Mouse (Mus musculus) CH12.LX (cell line): ENCODE results near the gene Prkn. TPM values are rescaled to one million over a fixed set of nuclear protein-coding genes. Genes with fewer than 3 reads are reported as not detected.

Experiments
- DNase-seq: peaks from one replicate; pipeline ENCODE4 v3.0.0-alpha.2; 2013; ENCODE audit errors: extremely low read depth
- H3K27ac ChIP-seq: 2 replicates; pipeline ENCODE4 v1.5.1; 2012; ENCODE audit warnings: low read depth, mild to moderate bottlenecking, control low read depth, moderate library complexity; ENCODE audit not compliant: insufficient read depth
- H3K27me3 ChIP-seq: replicated peaks from 2 replicates; pipeline ENCODE3; 2012; ENCODE audit warnings: inconsistent platforms
- H3K36me3 ChIP-seq, 2 experiments: replicated peaks in 1 of 2; 2 replicates each; pipeline versions ENCODE3 to v1.6.1; 2012; ENCODE audit warnings: inconsistent platforms in 1 of 2, low read length in 1 of 2, mild to moderate bottlenecking in 1 of 2, mixed read lengths in 1 of 2, moderate library complexity in 1 of 2; ENCODE audit not compliant: control insufficient read depth in 1 of 2, insufficient read depth in 1 of 2
- H3K4me1 ChIP-seq, 2 experiments: 2 replicates each; pipeline ENCODE4 v1.6.1; 2012; ENCODE audit warnings: inconsistent platforms in 1 of 2, moderate library complexity in 1 of 2; ENCODE audit not compliant: insufficient read depth in 2 of 2, control insufficient read depth in 1 of 2
- H3K4me2 ChIP-seq: 2 replicates; pipeline ENCODE4 v1.6.1; 2012; ENCODE audit warnings: low read depth, mild to moderate bottlenecking, control low read depth; ENCODE audit not compliant: poor library complexity, insufficient read depth, severe bottlenecking
- H3K4me3 ChIP-seq, 3 experiments: fragments of 150-350 bp in 1 of 3; sonication (generic) in 1 of 3; replicated peaks in 1 of 3; 2 replicates each; pipeline versions ENCODE3 to v1.5.1; 2011 to 2012; ENCODE audit warnings: low read depth in 2 of 3, low read length in 2 of 3, mild to moderate bottlenecking in 2 of 3, moderate library complexity in 2 of 3, control low read depth in 1 of 3, improper control_type of control experiment in 1 of 3, inconsistent platforms in 1 of 3, mixed read lengths in 1 of 3; ENCODE audit not compliant: poor library complexity in 1 of 3
- H3K79me2 ChIP-seq: replicated peaks from 2 replicates; pipeline ENCODE4 v1.6.1; 2012; ENCODE audit warnings: mild to moderate bottlenecking, moderate library complexity; ENCODE audit not compliant: control insufficient read depth, poor library complexity, insufficient read depth, severe bottlenecking; ENCODE audit errors: extremely low read depth
- H3K9ac ChIP-seq: 2 replicates; pipeline ENCODE4 v1.6.1; 2012; ENCODE audit warnings: low read depth, mild to moderate bottlenecking, control low read depth, moderate library complexity; ENCODE audit not compliant: insufficient read depth
- H3K9me3 ChIP-seq: replicated peaks from 2 replicates; pipeline ENCODE3; 2012; ENCODE audit warnings: low read length, inconsistent platforms, mixed read lengths
- E2F4 ChIP-seq: IDR thresholded peaks from 2 replicates; pipeline ENCODE4 v1.6.1; 2011; ENCODE audit warnings: low read depth, low read length, improper control_type of control experiment; ENCODE audit not compliant: insufficient replicate concordance
- ELF1 ChIP-seq: IDR thresholded peaks from 2 replicates; pipeline ENCODE4 v1.6.1; 2014; ENCODE audit warnings: low read depth, mild to moderate bottlenecking, inconsistent platforms, low read length, improper control_type of control experiment
- HCFC1 ChIP-seq: IDR thresholded peaks from 2 replicates; pipeline ENCODE4 v1.6.1; 2012; ENCODE audit warnings: low read depth, mild to moderate bottlenecking, inconsistent platforms, low read length, improper control_type of control experiment
- IRF4 ChIP-seq: IDR thresholded peaks from 2 replicates; pipeline ENCODE4 v1.6.1; 2014; ENCODE audit warnings: low read depth, mild to moderate bottlenecking, inconsistent platforms, low read length, improper control_type of control experiment
- KAT2A ChIP-seq: IDR thresholded peaks from 2 replicates; pipeline ENCODE4 v1.6.1; 2012; ENCODE audit warnings: low read length, improper control_type of control experiment, inconsistent platforms; ENCODE audit not compliant: insufficient replicate concordance
- MAFK ChIP-seq: IDR thresholded peaks from 2 replicates; pipeline ENCODE4 v1.6.1; 2011; ENCODE audit warnings: low read length, improper control_type of control experiment; ENCODE audit not compliant: insufficient replicate concordance
- MXI1 ChIP-seq: IDR thresholded peaks from 2 replicates; pipeline ENCODE4 v1.6.1; 2011; ENCODE audit warnings: mild to moderate bottlenecking, low read depth, low read length, improper control_type of control experiment
- MYC ChIP-seq: IDR thresholded peaks from 2 replicates; pipeline ENCODE4 v1.6.1; 2011; ENCODE audit warnings: low read depth, mild to moderate bottlenecking, improper control_type of control experiment, low read length
- NRF1 ChIP-seq: IDR thresholded peaks from 2 replicates; pipeline ENCODE4 v1.6.1; 2014; ENCODE audit warnings: low read depth, mild to moderate bottlenecking, inconsistent platforms, low read length, improper control_type of control experiment, moderate library complexity
- PAX5 ChIP-seq: IDR thresholded peaks from 2 replicates; pipeline ENCODE4 v1.6.1; 2012; ENCODE audit warnings: low read length, inconsistent platforms, mixed read lengths
- POLR2AphosphoS2 ChIP-seq: IDR thresholded peaks from 2 replicates; pipeline ENCODE4 v1.6.1; 2011; ENCODE audit warnings: low read depth, low read length, improper control_type of control experiment
- RAD21 ChIP-seq: IDR thresholded peaks from 2 replicates; pipeline ENCODE4 v1.6.1; 2011; ENCODE audit warnings: low read depth, mild to moderate bottlenecking, low read length, improper control_type of control experiment, moderate library complexity
- RCOR1 ChIP-seq: conservative IDR thresholded peaks from 2 replicates; pipeline ENCODE4 v1.6.1; 2012; ENCODE audit warnings: low read depth, mild to moderate bottlenecking, inconsistent platforms, low read length, improper control_type of control experiment
- SIN3A ChIP-seq: IDR thresholded peaks from 2 replicates; pipeline ENCODE4 v1.6.1; 2012; ENCODE audit warnings: low read length, improper control_type of control experiment, inconsistent platforms
- USF1 ChIP-seq: IDR thresholded peaks from 2 replicates; pipeline ENCODE4 v1.6.1; 2014; ENCODE audit warnings: low read depth, mild to moderate bottlenecking, inconsistent platforms, low read length, improper control_type of control experiment
- ZC3H11A ChIP-seq: IDR thresholded peaks from 2 replicates; pipeline ENCODE4 v1.6.1; 2012; ENCODE audit warnings: low read depth, mild to moderate bottlenecking, inconsistent platforms, low read length, improper control_type of control experiment
- ZKSCAN1 ChIP-seq: IDR thresholded peaks from 2 replicates; pipeline ENCODE4 v1.6.1; 2012; ENCODE audit warnings: low read depth, inconsistent platforms, low read length, improper control_type of control experiment, borderline replicate concordance
- ZNF384 ChIP-seq: IDR thresholded peaks from 2 replicates; pipeline ENCODE4 v1.6.1; 2012; ENCODE audit warnings: low read depth, low read length, improper control_type of control experiment, inconsistent platforms
- dilution Hi-C: fragments of 300-500 bp; cut with MboI; formaldehyde crosslinking; loops from 2 replicates; pipeline ENCODE4 v1.14.3; 2020; ENCODE audit warnings: low sequenced_read_pairs; ENCODE audit not compliant: extremely low pct_unique_long_range_greater_than_20kb, extremely low pct_ligation_motif_present
- in situ Hi-C: fragments of 300-500 bp; cut with MboI; formaldehyde crosslinking; loops from 3 replicates; pipeline ENCODE4 v1.14.3; 2019; ENCODE audit warnings: low sequenced_read_pairs, low pct_ligation_motif_present, low pct_unique_long_range_greater_than_20kb, mixed read lengths
- polyA plus RNA-seq: library from polyadenylated mRNA; unstranded; fragments of >175 nt; gene quantifications from 2 replicates; pipeline ENCODE4 v1.2.1, GENCODE M21; 2012; ENCODE audit warnings: low read depth; ENCODE audit not compliant: insufficient read length
- total RNA-seq, 2 experiments: library from RNA; depleted of rRNA; stranded (reverse); fragments of 300-350 nt in 1 of 2; fragments of >200 nt in 1 of 2; gene quantifications; 2 replicates each; pipeline ENCODE4 v1.2.3; 2012 to 2014

Prkn gene
- total and polyA plus RNA-seq, 3 experiments, result 0.08 TPM; not detected in 2

- no peak overlapping the region for H3K4me3 ChIP-seq
- no peak overlapping the region for H3K9ac ChIP-seq
- H3K4me2 ChIP-seq, result no peak overlapping the region
- H3K36me3 ChIP-seq, result no peaks in the 10 kb centered on the region
- no peaks in the 10 kb centered on the region for H3K79me2 ChIP-seq
- no peaks in the 10 kb centered on the region for H3K27me3 ChIP-seq
- no peak for DNase-seq
- in situ Hi-C loops (no loop called here), dilution Hi-C loops (no loop called here)
- no peaks in the 10 kb centered on the region for H3K4me1 ChIP-seq
- TF ChIP-seq ZNF384 (no peak), ZKSCAN1 (no peak), HCFC1 (no peak), RAD21 (no peak), USF1 (no peak), MXI1 (no peak)
- no peak overlapping the region for H3K27ac ChIP-seq
- no peaks in the 10 kb centered on the region for H3K9me3 ChIP-seq
Measured at GRCm38 (mm10) chr17:11420839-11421238, 580.7 kb downstream of the Prkn start.

DNA sequence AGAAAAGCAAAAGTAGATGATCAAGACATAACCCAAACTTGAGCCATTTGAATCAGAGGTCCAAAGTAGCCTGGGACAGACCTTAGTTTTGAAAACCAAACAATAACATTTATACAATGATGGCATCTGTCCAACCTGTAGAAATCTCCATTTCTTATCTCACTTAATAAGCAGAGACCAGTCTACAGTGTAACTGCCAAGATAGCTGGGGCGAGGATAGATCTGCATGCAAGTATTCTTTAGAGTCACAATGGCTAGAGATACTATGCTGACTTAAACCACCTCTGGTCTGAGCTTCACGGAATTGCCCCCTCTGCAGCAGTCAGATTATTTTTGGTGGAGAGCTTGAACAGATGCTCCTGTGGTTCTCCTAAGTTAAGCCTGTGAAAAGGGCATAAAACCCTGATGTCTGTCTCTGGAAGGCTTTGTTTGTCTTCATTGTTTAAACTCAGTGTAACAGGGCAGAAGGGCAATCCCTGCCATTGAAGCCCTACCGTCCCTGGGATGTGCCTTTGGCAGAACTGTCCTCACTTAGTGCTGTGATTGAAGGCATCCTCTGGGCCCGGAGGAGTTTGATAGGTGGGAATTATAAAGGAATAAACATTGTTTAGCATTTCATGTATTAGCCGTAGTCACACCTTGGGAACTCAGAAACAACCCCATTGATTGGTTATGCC, 581.2 kb downstream of the Prkn start:
- H3K4me3 ChIP-seq, result no peak overlapping the region
- no peaks in the 10 kb centered on the region for H3K36me3 ChIP-seq
- dilution Hi-C loops (no loop called here), in situ Hi-C loops (no loop called here)
- DNase-seq, result no peak
- no peak overlapping the region for H3K4me2 ChIP-seq
- TF ChIP-seq MYC, result no peak
- TF ChIP-seq IRF4, result no peak
- no peak for TF ChIP-seq ELF1
- no peak for TF ChIP-seq ZKSCAN1
- no peak for TF ChIP-seq PAX5
- no peak for TF ChIP-seq E2F4
- no peak for TF ChIP-seq RCOR1
- H3K27me3 ChIP-seq, result no peaks in the 10 kb centered on the region
- H3K9me3 ChIP-seq, result no peaks in the 10 kb centered on the region
- H3K27ac ChIP-seq, result no peak overlapping the region
- H3K9ac ChIP-seq, result no peak overlapping the region
- H3K4me1 ChIP-seq, result no peaks in the 10 kb centered on the region
- H3K79me2 ChIP-seq, result no peaks in the 10 kb centered on the region

DNA sequence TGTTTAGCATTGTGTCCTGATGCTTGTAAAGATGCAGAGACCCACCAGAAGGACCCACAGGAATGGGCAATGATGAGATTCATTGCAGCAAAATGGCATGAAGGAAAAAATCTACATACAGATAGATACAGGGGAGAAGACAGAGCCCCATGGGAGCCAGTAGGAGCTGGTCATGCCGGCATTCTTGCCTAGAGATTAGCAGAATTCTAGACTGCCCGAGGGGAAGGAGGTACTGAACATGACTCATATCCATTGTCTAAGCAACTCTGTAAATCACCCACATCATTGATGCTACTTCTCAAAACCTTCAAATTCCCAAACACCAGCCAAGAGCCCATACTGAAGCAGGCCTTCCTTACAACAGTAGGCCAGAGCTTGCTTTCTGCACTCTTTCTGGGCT, 591.1 kb downstream of the Prkn start:
- in situ Hi-C loops (no loop called here), dilution Hi-C loops (no loop called here)
- H3K9ac ChIP-seq, result no peak overlapping the region
- H3K9me3 ChIP-seq, result no peaks in the 10 kb centered on the region
- no peak overlapping the region for H3K27ac ChIP-seq
- no peaks in the 10 kb centered on the region for H3K4me1 ChIP-seq
- H3K36me3 ChIP-seq, result no peaks in the 10 kb centered on the region
- no peaks in the 10 kb centered on the region for H3K79me2 ChIP-seq
- DNase-seq, result no peak
- TF ChIP-seq KAT2A (no peak), POLR2AphosphoS2 (no peak), MAFK (no peak), ZC3H11A (no peak), HCFC1 (no peak), NRF1 (no peak), MYC (no peak), ZKSCAN1 (no peak), SIN3A (no peak)
- H3K4me2 ChIP-seq, result no peak overlapping the region
- H3K27me3 ChIP-seq, result no peaks in the 10 kb centered on the region
- no peak overlapping the region for H3K4me3 ChIP-seq
